Mouse (Mus musculus) brain, embryonic 14.5 days (tissue): ENCODE measurements around the gene Mark4.

Experiments used
- CTCF ChIP-seq: fragments of 200-500 bp; IDR thresholded peaks from 2 replicates; pipeline ENCODE4 v1.5.1; 2012; ENCODE audit warnings: inconsistent platforms, mild to moderate bottlenecking, moderate library complexity, borderline replicate concordance; ENCODE audit not compliant: insufficient read depth, insufficient read length; ENCODE audit errors: extremely low read depth
- POLR2A ChIP-seq: fragments of 200-500 bp; IDR thresholded peaks from 2 replicates; pipeline ENCODE4 v1.6.1; 2012; ENCODE audit warnings: mild to moderate bottlenecking, inconsistent platforms, borderline replicate concordance; ENCODE audit not compliant: poor library complexity, insufficient read depth, insufficient read length, severe bottlenecking; ENCODE audit errors: extremely low read depth

DNA sequence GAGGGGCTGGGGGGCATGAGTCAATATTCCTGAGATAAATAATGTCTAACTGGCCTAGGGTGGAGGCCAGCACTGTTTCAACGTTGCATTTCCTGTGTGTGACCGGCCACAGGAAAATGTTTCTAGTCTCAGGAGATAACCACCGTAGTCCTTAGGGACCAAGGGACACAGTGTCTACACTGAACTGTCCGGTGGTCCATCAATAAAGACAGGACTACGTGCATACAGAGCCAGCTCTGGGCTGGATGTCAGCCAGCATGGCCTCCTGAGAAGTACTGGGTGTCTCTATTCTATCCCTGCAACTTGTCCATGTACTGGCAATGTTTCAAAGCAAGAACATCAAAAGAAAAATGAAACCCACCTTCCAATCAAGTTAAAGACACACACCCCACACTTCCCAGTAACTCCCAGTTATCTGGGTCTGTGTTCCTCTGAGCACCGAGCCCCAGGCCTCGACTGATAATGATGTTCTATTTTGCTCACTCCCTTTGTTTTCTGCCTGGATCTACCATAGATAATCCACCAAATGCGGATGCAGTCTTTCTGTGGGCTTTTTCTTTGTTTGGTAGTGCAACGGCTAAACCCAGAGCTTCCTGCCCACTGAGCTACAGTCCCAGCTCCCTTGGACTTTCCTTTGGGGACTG lies 17.1 kb downstream of the Mark4 start:
- no peak for TF ChIP-seq CTCF
- TF ChIP-seq POLR2A, result no peak
